Mouse (Mus musculus): Measurements from ENCODE around the gene Zscan21. TPM values are rescaled to one million over a fixed set of nuclear protein-coding genes. Genes with fewer than 3 reads are reported as not detected.
A peak's percentile ranks its signal among the peaks of the same experiment; 100 is the strongest.

The Zscan21 gene
- total RNA-seq, 2 experiments from 2014 or later = 12.7 to 17.0 TPM

DNA sequence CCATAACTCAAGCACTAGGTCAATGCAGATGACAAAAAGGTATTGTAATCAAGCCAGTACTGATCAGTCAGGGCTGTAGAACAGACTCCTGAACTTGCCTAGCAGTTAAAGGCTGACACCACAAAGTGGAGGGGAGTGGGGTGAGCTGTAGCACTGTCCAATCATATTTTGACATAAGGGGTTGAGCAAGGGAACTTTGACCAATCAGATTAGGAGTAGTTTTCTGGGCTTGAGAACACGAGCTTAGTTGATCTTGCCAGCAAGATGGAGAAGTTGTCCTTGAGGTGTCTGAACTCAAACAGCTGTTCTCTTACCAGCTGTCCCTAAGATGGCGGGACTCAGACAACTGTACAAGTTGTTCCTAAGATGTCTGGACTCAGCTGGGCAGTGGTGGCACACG lies 56.5 kb downstream of the Zscan21 start:
- TF ChIP-seq CTCF (IDR thresholded peaks at IDR 0.05) = no peak

More for the DNA sequence above, 56.5 kb downstream of the Zscan21 start:
- no peak overlapping the region for H3K4me3 ChIP-seq
- intact Hi-C loops (cut with DNase I) = loop anchor here (5.0 to 10.0 kb wide), 2 partner anchors 388 to 641 kb away; partner anchors contain the start of genes Epo, Gnb2, Mepce and Zcwpw1
- no peak overlapping the region for H3K27ac ChIP-seq
- no peak for DNase-seq

Small RNAs within 50 kb of the gene (microRNA-seq; reads per million reads assigned to microRNA genes)
- gene Mir106b (966 reads per million, percentile 76 among the genes with 10 or more reads in this experiment), gene Mir25 (324 reads per million, percentile 61 among the genes with 10 or more reads in this experiment), gene Mir93 (2,121 reads per million, percentile 83 among the genes with 10 or more reads in this experiment)

Other genes starting within 250 kb of the Zscan21 start
- gene Pilrb2, start 245.1 kb upstream of the Zscan21 start, total RNA-seq (2021) = under 1 TPM in 1 of 2 experiments, not detected in 1; 0.33 TPM
- not detected for gene Cyp3a13, start 195.3 kb upstream of the Zscan21 start, total RNA-seq (2021)
- gene Gjc3, start 153.8 kb upstream of the Zscan21 start, total RNA-seq (2021) = under 1 TPM; 0.31 to 0.51 TPM
- not detected for gene Azgp1, start 135.4 kb upstream of the Zscan21 start, total RNA-seq (2021)
- gene Smok3a, start 95.6 kb upstream of the Zscan21 start, total RNA-seq (2021) = not detected
- gene Smok3b, start 95.5 kb upstream of the Zscan21 start, total RNA-seq (2021) = not detected
- gene Smok3c, start 63.7 kb upstream of the Zscan21 start, total RNA-seq (2021) = not detected
- 10 to 100 TPM; 10.7 to 10.8 TPM for gene Zkscan1, start 31.8 kb upstream of the Zscan21 start, total RNA-seq (2021)
- 1 to 10 TPM; 3.7 to 6.9 TPM for gene Zfp113, start 38.8 kb downstream of the Zscan21 start, total RNA-seq (2021)
- gene Cops6, start 44.2 kb downstream of the Zscan21 start, total RNA-seq (2021) = 100 to 1,000 TPM in 1 of 2 experiments, 10 to 100 TPM in 1; 97.7 to 111 TPM
- 10 to 100 TPM in 1 of 2 experiments, 1 to 10 TPM in 1; 8.4 to 10.3 TPM for gene Ap4m1, start 55.1 kb downstream of the Zscan21 start, total RNA-seq (2021)
- 1 to 10 TPM; 8.6 to 9.0 TPM for gene Mcm7, start 55.5 kb downstream of the Zscan21 start, total RNA-seq (2021)
- 10 to 100 TPM; 30.5 to 33.1 TPM for gene Taf6, start 70.5 kb downstream of the Zscan21 start, total RNA-seq (2021)
- 1 to 10 TPM; 2.3 to 4.2 TPM for gene Cnpy4, start 70.6 kb downstream of the Zscan21 start, total RNA-seq (2021)
- gene Mblac1, start 77.4 kb downstream of the Zscan21 start, total RNA-seq (2021) = 1 to 10 TPM; 1.3 to 1.4 TPM
- gene Nxpe5, start 109.0 kb downstream of the Zscan21 start, total RNA-seq (2021) = under 1 TPM; 0.26 to 0.28 TPM
- gene Lamtor4, start 138.6 kb downstream of the Zscan21 start, total RNA-seq (2021) = 10 to 100 TPM; 51.7 to 53.8 TPM
- gene BC037034, start 147.1 kb downstream of the Zscan21 start, total RNA-seq (2021) = 1 to 10 TPM; 2.3 to 2.6 TPM
- under 1 TPM; 0.13 to 0.42 TPM for gene Gal3st4, start 155.9 kb downstream of the Zscan21 start, total RNA-seq (2021)
- not detected for gene Gm43720, start 163.1 kb downstream of the Zscan21 start, total RNA-seq (2021)
- under 1 TPM in 1 of 2 experiments, not detected in 1; 0.06 TPM for gene Gpc2, start 163.1 kb downstream of the Zscan21 start, total RNA-seq (2021)
- gene Stag3, start 163.3 kb downstream of the Zscan21 start, total RNA-seq (2021) = not detected
- not detected for gene Pvrig, start 225.1 kb downstream of the Zscan21 start, total RNA-seq (2021)

Measured in gastrocnemius, adult 2 months (tissue).